Comparison of ENCODE assay signal across 22 mouse cellular contexts in the genomic region with DNA sequence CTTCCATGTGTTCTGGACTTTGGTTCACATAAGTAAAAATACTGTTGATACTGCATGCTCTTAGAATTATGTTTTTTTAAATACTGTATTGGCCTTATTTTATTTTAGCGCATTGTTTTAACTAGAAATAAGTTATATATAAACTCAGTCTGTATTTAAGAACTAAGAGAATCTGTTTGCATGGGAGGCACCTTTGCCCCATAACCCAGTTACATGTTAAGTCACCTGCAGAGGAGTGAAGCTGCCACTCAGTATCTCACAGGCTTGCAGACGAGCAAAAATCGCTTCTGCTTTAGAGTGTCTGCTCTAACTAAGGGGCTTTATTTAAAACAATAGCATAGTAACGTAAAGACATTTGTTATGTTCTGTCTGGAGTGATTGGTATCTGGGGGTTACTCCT. TPM values are rescaled to one million over a fixed set of nuclear protein-coding genes. Genes with fewer than 3 reads are reported as not detected.
DNase-seq lines count a peak whose midpoint lies in the region; ATAC-seq and TF ChIP-seq lines count a peak whose summit lies in the region.
"Had no signal": no experiment of that assay in that cellular context is flagged by ENCODE, and none has a peak within 500 bp of the region (broad histone marks: within the 10 kb centered on the region; RNA-seq: fewer than 3 reads in every experiment).

No protein-coding gene starts in this region.

- H3K4me2 ChIP-seq in liver, embryonic 12.5 days, result no peak overlapping the region
- H3K4me2 ChIP-seq: embryonic facial prominence, embryonic 12.5 days; embryonic facial prominence, embryonic 15.5 days; heart, embryonic 13.5 days; hindbrain, embryonic 14.5 days had no signal

- peak overlapping the region; percentile 50 for H3K27ac ChIP-seq in liver, adult 2 months (replicated peaks; ENCODE audit: insufficient read depth, low read depth, low read length)
- H3K27ac ChIP-seq in liver, embryonic 12.5 days, result no peak overlapping the region
- peak overlapping the region; percentile 3; the same call in 1 of the 2 replicates for H3K27ac ChIP-seq in macrophage
- H3K27ac ChIP-seq: embryonic facial prominence, embryonic 12.5 days; embryonic facial prominence, embryonic 15.5 days; gastrocnemius, adult 2 months; heart, embryonic 13.5 days; hindbrain, embryonic 14.5 days had no signal

- no peak for ATAC-seq in liver, embryonic 12.5 days
- ATAC-seq: CD4-positive, CD25-positive, alpha-beta regulatory T cell, adult 4 months; forebrain, embryonic 14.5 days had no signal

- WGBS in liver, adult 2 months, result 35% methylated on average over 4 of the region's 4 CpGs
- WGBS in liver, embryonic 12.5 days (ENCODE audit: insufficient replicate concordance), result 87% methylated on average over 4 of the region's 4 CpGs
- WGBS in macrophage (ENCODE audit: missing documents), result 100% methylated on average over 4 of the region's 4 CpGs

- H3K79me2 ChIP-seq in liver, adult 2 months (ENCODE audit: control insufficient read depth, insufficient read depth, low read length), result no peaks in the 10 kb centered on the region; the same call in 1 of the 2 replicates
- H3K79me2 ChIP-seq in macrophage (ENCODE audit: inconsistent target), result no peaks in the 10 kb centered on the region

- DNase-seq in kidney, adult 8-10 months, result peak; percentile 30 to 38
- DNase-seq in kidney, adult 11 months, result no peak
- DNase-seq in liver, adult 2 months (ENCODE audit: extremely low read depth, low read depth, low spot score), result peak; percentile 83
- no peak for DNase-seq in lung, adult 18-20 months
- DNase-seq: adrenal gland, adult 2 months; adrenal gland, postnatal 14 days; cerebellum, adult 11 months; cerebellum, adult 9-11 months; gastrocnemius, adult 2 months; gastrocnemius, postnatal 14 days; heart, adult 18-20 months; heart, postnatal 14 days; heart, postnatal 4 days had no signal

- peaks cover 26% of the 10 kb centered on the region for H3K36me3 ChIP-seq in liver, adult 2 months (ENCODE audit: control insufficient read depth, insufficient read depth, low read length)
- H3K36me3 ChIP-seq in liver, embryonic 12.5 days, result peaks cover 61% of the 10 kb centered on the region
- H3K36me3 ChIP-seq in macrophage (ENCODE audit: inconsistent target), result peaks cover 37% of the 10 kb centered on the region; the same call in 1 of the 2 replicates

- no peak overlapping the region for H3K4me3 ChIP-seq in liver, adult 2 months (ENCODE audit: insufficient read depth, low read depth, low read length)
- no peak overlapping the region for H3K4me3 ChIP-seq in liver, embryonic 12.5 days
- H3K4me3 ChIP-seq in macrophage (ENCODE audit: inconsistent target), result no peak overlapping the region
- H3K4me3 ChIP-seq: embryonic facial prominence, embryonic 12.5 days; embryonic facial prominence, embryonic 15.5 days; gastrocnemius, adult 2 months; heart, embryonic 13.5 days had no signal

- no peak overlapping the region for H3K9ac ChIP-seq in liver, adult 2 months (ENCODE audit: low read depth, low read length)
- H3K9ac ChIP-seq in liver, embryonic 12.5 days, result no peak overlapping the region
- H3K9ac ChIP-seq: embryonic facial prominence, embryonic 12.5 days; embryonic facial prominence, embryonic 15.5 days; forebrain, postnatal 0 days; heart, embryonic 13.5 days; hindbrain, embryonic 14.5 days had no signal

- no peak for TF ChIP-seq POLR2A in liver, adult 2 months (IDR thresholded peaks at IDR 0.05; ENCODE audit: extremely low read depth, insufficient read depth, low read length)

- peaks cover 14% of the 10 kb centered on the region for H3K4me1 ChIP-seq in liver, adult 2 months (ENCODE audit: control insufficient read depth, insufficient read depth, low read length)
- H3K4me1 ChIP-seq in liver, embryonic 12.5 days, result peaks cover under 1% of the 10 kb centered on the region; the same call in 1 of the 2 replicates
- H3K4me1 ChIP-seq: embryonic facial prominence, embryonic 12.5 days; embryonic facial prominence, embryonic 15.5 days; heart, embryonic 13.5 days had no signal

- H3K27me3 ChIP-seq in liver, adult 2 months (ENCODE audit: control insufficient read depth, insufficient read depth, low read length), result no peaks in the 10 kb centered on the region
- H3K27me3 ChIP-seq in liver, embryonic 12.5 days (replicated peaks), result no peaks in the 10 kb centered on the region
- H3K27me3 ChIP-seq: embryonic facial prominence, embryonic 12.5 days; embryonic facial prominence, embryonic 15.5 days; heart, embryonic 13.5 days had no signal

- TF ChIP-seq CTCF in liver, adult 2 months (IDR thresholded peaks at IDR 0.05; ENCODE audit: low read depth, low read length), result no peak

- H3K9me3 ChIP-seq in liver, embryonic 12.5 days (replicated peaks), result no peaks in the 10 kb centered on the region
- H3K9me3 ChIP-seq: embryonic facial prominence, embryonic 12.5 days; embryonic facial prominence, embryonic 15.5 days; heart, embryonic 13.5 days had no signal

RNA-seq across cellular contexts. Expression of a gene that starts 22.1 kb away (rescaled TPM):
- 30.8 and 34.8 TPM in 2 replicates for total RNA-seq in liver, adult 2 months (2014; rRNA removed)
- polyA plus RNA-seq in liver, adult 2 months (2012; rRNA removed), result 29.0 and 30.2 TPM in 2 replicates
- polyA plus RNA-seq in liver, embryonic 12.5 days (2016; fragmentation: Nextera tagmentation; extraction: Ambion mirVana), result 39.4 and 40.4 TPM in 2 replicates
- total RNA-seq in macrophage (2018; cell fraction: chromatin; rRNA removed), result 10 to 100 TPM in 24 of 26 experiments, 1 to 10 TPM in 2; 7.0 to 46.0 (median 18.5) TPM
- 10 to 100 TPM in 6 of 26 experiments, 1 to 10 TPM in 20; 7.6 to 13.6 (median 9.1) TPM for total RNA-seq in macrophage (2018; cell fraction: cytosol; rRNA removed)
- 10 to 100 TPM in 16 of 26 experiments, 1 to 10 TPM in 10; 5.2 to 34.7 (median 11.6) TPM for total RNA-seq in macrophage (2018; cell fraction: nucleus; rRNA removed)
- polyA plus RNA-seq in macrophage (2018), result 8.4 to 14.1 TPM (median 8.8 TPM) in 3 replicates

RNA-seq across cellular contexts. Expression of a gene that starts 45.9 kb away (rescaled TPM):
- total RNA-seq in liver, adult 2 months (2014; rRNA removed), result 10.0 and 12.2 TPM in 2 replicates
- polyA plus RNA-seq in liver, adult 2 months (2012; rRNA removed), result 4.4 and 5.6 TPM in 2 replicates
- polyA plus RNA-seq in liver, embryonic 12.5 days (2016; fragmentation: Nextera tagmentation; extraction: Ambion mirVana), result 18.1 and 20.2 TPM in 2 replicates
- total RNA-seq in macrophage (2018; cell fraction: chromatin; rRNA removed), result 10 to 100 TPM; 11.7 to 58.6 (median 32.4) TPM
- 10 to 100 TPM in 23 of 26 experiments, 1 to 10 TPM in 3; 5.5 to 16.3 (median 11.7) TPM for total RNA-seq in macrophage (2018; cell fraction: cytosol; rRNA removed)
- total RNA-seq in macrophage (2018; cell fraction: nucleus; rRNA removed), result 10 to 100 TPM; 14.6 to 74.5 (median 27.1) TPM
- polyA plus RNA-seq in macrophage (2018), result 8.0 to 11.4 TPM (median 10.5 TPM) in 3 replicates

RNA-seq across cellular contexts. Expression of a gene that starts 51.4 kb away (rescaled TPM):
- total RNA-seq in liver, adult 2 months (2014; rRNA removed), result 0.18 and 0.34 TPM in 2 replicates
- not detected in 2 replicates for polyA plus RNA-seq in liver, adult 2 months (2012; rRNA removed)
- 0.44 and 0.74 TPM in 2 replicates for polyA plus RNA-seq in liver, embryonic 12.5 days (2016; fragmentation: Nextera tagmentation; extraction: Ambion mirVana)
- 1 to 10 TPM in 1 of 26 experiments, under 1 TPM in 1, not detected in 24; 0.28 to 1.3 TPM for total RNA-seq in macrophage (2018; cell fraction: chromatin; rRNA removed)
- total RNA-seq in macrophage (2018; cell fraction: cytosol; rRNA removed), result not detected
- total RNA-seq in macrophage (2018; cell fraction: nucleus; rRNA removed), result under 1 TPM in 2 of 26 experiments, not detected in 24; 0.30 to 0.48 TPM
- polyA plus RNA-seq in macrophage (2018), result not detected in 3 replicates

Comparison
In these comparisons a context has a peak if more than half of its experiments do, and no peak if none do; other contexts are left out.
1. DNase-seq: peak in kidney, adult 8-10 months (2 of 2) and liver, adult 2 months (single experiment); none in kidney, adult 11 months (single experiment) and lung, adult 18-20 months (0 of 2).